Mouse (Mus musculus) liver, adult 10 weeks (tissue): ENCODE data around the gene Zfp101. TPM values are rescaled to one million over a fixed set of nuclear protein-coding genes. Genes with fewer than 3 reads are reported as not detected.

ENCODE experiments used
- polyA plus RNA-seq: library from polyadenylated mRNA; stranded (reverse); fragments of 350-450 nt; fragmentation: Illumina TruSeq; extraction: RNeasy Lipid Tissue Mini Kit (QIAGEN cat#74804); gene quantifications from one replicate; pipeline ENCODE4 v1.2.3, GENCODE M21; 2014; ENCODE audit warnings: low read depth, low replicate concordance

Gene Zfp101
- 14.7 TPM for polyA plus RNA-seq

DNA sequence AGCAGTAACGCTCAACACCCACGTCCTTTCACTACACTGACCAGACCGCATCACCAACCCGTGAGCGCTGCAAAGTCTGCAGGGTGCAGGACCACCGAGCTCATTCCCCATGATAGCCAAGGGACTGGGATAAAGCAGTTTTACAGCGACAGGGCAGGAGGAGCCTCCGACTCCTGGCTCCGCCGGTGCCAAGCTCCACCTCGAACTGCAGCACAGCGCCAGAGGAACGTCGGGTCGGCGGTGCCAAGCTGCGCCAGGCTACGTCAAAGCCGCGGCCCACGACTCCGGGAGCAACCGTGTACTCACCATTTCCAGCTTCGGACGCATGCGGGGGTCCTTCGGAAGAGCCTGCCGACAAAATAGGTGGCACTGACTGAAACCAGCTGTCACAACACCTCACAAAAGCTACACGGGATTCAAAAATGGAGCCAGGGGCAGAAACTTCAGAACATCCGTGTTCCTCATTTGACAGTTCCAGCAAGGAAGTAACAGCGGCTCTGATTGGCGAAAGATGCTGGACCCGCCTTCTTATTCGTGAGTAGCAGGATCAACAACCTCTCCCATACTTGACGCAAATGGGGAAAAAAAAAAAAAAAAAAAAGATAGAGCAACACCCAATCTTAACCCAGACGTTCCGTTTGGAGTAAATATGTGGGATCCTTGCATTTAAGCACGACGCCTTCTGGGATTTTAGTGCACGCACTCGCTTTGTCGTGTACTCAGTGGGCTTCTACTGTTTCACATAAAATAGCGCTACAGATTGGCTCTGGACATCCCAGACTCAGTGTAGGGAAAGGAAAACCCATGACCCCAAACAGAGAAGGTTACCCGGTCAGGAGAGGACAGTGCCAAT lies at the start of gene Zfp101:
Gene Zfp101 (minus strand): TSS at position 460 of the 853 bp plus-strand sequence.

DNA sequence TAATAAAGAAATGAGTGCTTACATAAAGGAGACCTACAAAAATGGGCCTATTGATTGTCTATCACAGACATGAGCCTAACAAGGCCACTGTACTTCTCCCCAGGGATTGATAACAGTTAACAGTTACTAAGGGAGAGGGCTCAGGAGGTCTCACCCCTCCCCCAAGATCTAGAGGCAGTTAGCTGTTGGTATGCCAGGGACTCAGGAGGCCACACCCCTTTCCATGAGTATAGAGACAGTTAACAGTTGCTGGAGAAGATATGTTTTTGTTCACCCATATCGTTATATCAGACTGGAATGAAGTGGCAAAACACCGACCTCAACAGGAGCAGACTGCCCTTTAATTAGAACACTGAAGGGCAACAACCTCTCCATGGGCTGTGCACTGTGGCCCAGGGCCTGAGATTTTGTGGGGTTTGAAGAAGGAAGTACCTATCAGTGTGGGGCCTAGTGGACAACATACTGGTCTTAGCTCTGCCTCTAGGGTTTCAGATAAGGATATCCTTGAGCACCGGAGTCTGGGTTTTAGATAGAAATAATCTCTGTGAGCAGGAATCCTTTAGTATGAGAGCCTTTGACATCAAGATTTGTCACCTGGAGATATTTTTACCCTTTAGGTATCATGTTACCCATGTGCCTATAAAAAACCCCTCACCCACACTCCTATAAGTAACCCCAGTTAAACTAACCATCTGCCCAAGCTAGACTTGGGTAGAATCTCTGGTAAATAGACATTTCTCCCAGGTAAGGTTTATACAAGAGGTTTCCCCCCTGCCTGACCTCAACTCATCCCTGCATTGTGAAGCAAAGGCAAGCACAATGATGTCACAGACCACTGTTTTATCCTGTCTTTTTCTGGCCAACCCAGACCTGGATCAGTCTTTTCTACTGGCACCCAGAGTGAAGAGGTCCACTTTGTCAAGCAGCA lies 37.8 kb upstream of the Zfp101 start, which contains the start of gene Actl9:
Gene Actl9 (plus strand): TSS at position 878 of the 928 bp plus-strand sequence.

DNA sequence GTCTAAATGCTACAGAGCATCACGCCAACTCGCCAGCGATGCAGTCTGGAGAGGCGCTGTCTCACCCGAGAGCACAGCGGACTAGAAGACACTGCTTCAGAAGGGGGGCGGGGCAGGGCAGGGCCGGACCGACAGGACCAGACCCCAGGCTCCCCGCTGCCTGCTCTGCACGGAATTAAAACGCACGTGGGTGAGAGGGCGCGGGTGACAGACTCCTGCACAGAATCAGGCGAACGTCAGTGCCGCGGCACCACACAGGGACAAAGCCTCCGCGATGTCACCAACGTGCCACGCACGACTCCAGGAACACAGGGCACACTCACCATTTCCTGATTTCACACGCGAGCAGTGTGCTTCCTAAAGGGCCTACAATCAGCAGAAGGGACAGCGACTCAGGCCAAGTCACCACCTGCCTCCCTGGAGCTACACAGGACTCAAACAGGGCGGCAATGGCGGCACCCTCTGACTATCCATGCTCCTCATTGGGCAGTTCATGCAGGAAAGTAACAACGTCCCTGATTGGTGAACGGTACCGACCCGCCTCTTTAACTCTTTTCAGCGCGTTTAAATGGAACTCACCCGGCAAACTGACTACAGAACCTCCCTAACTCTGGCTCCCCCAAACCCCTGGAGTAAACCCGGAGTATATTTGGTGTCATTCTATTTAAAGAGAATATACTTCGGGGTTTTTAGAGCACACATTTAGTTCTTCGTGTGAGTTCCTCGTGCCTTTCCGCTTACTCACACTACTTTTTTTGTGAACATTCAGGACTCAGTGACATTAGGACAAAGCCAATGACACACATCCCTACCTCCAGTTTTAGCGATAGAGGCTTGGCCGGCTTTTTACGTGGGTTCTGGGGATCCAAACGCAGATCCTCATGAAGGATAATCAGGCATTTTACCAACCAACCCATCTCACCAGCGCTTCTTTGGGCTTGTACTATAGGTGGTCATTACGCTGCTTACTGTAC lies 35.7 kb downstream of the Zfp101 start, which contains the start of gene Zfp81:
Gene Zfp81 (minus strand): TSS at position 468 of the 974 bp plus-strand sequence.

Other genes starting within 250 kb of the Zfp101 start
- not detected for gene Olfr55, start 226.2 kb downstream of the Zfp101 start, polyA plus RNA-seq
- not detected for gene Olfr239, start 203.3 kb downstream of the Zfp101 start, polyA plus RNA-seq
- gene Olfr1564, start 173.0 kb downstream of the Zfp101 start, polyA plus RNA-seq = not detected
- 13.7 TPM for gene Zfp955a, start 139.5 kb downstream of the Zfp101 start, polyA plus RNA-seq
- gene Olfr63, start 130.0 kb downstream of the Zfp101 start, polyA plus RNA-seq = not detected
- gene Zfp955b, start 105.1 kb downstream of the Zfp101 start, polyA plus RNA-seq = 7.9 TPM
- 8.5 TPM for gene Zfp81, start 35.8 kb downstream of the Zfp101 start, polyA plus RNA-seq
- gene Actl9, start 38.3 kb upstream of the Zfp101 start, polyA plus RNA-seq = not detected
- 0.95 TPM for gene Adamts10, start 129.6 kb upstream of the Zfp101 start, polyA plus RNA-seq
- gene Myo1f, start 161.1 kb upstream of the Zfp101 start, polyA plus RNA-seq = 0.16 TPM
- 1.2 TPM for gene Zfp414, start 234.4 kb upstream of the Zfp101 start, polyA plus RNA-seq
- 0.21 TPM for gene Pram1, start 243.4 kb upstream of the Zfp101 start, polyA plus RNA-seq